ENCODE assay signal across 9 mouse cellular contexts in the genomic region with DNA sequence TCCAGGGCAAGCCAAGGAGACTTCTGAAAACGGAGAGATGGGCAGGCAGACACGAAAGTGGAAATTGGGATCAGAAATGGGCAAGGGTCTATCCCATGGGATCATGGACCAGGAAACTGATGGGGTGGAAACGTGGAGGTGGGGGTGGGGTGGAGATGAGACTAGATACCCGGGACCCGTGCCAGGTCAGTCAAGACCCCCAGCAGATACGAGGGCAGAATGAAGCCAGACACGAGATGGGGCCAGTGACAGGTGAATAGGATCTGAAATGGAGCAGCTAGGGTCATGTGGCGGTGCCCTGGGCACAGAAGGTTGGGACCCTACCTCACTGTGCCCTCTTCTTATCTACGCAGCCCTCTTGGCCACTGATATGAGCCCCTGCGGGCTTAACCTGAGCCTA. TPM values are rescaled to one million over a fixed set of nuclear protein-coding genes. Genes with fewer than 3 reads are reported as not detected.
DNase-seq lines count a peak whose midpoint lies in the region; ATAC-seq and TF ChIP-seq lines count a peak whose summit lies in the region.
"Had no signal": no experiment of that assay in that cellular context is flagged by ENCODE, and none has a peak within 500 bp of the region (broad histone marks: within the 10 kb centered on the region; RNA-seq: fewer than 3 reads in every experiment).

No protein-coding gene starts in this region.

- H3K9ac ChIP-seq in heart, embryonic 13.5 days: 0 out of 2 replicates have a peak overlapping the region, but pooled peaks have one; percentile 71
- H3K9ac ChIP-seq in hindbrain, embryonic 14.5 days: peak overlapping the region; percentile 49; the same call in 1 of the 2 replicates
- H3K9ac ChIP-seq in midbrain, embryonic 16.5 days (ENCODE audit: low read depth, low read length): no peak overlapping the region
- H3K9ac ChIP-seq in liver, postnatal 0 days (replicated peaks): no peak overlapping the region

- no peak overlapping the region for H3K4me3 ChIP-seq in heart, embryonic 13.5 days
- H3K4me3 ChIP-seq in embryonic facial prominence, embryonic 10.5 days: peak overlapping the region; percentile 55
- H3K4me3 ChIP-seq in hindbrain, embryonic 14.5 days (replicated peaks; ENCODE audit: low read length): no peak overlapping the region
- H3K4me3 ChIP-seq in midbrain, embryonic 16.5 days (ENCODE audit: low read depth, low read length): peak overlapping the region; percentile 29; the same call in 1 of the 2 replicates
- no peak overlapping the region for H3K4me3 ChIP-seq in liver, postnatal 0 days (ENCODE audit: low read depth, low read length)
- H3K4me3 ChIP-seq in left cerebral cortex, adult 2 months: no peak overlapping the region

- no peak overlapping the region for H3K27ac ChIP-seq in heart, embryonic 13.5 days (replicated peaks)
- no peak overlapping the region; the same call in 1 of the 2 replicates for H3K27ac ChIP-seq in embryonic facial prominence, embryonic 10.5 days (replicated peaks)
- H3K27ac ChIP-seq in hindbrain, embryonic 14.5 days: no peak overlapping the region
- H3K27ac ChIP-seq in midbrain, embryonic 16.5 days (ENCODE audit: low read length): peak overlapping the region; percentile 58; the same call in 1 of the 2 replicates
- H3K27ac ChIP-seq in liver, postnatal 0 days (ENCODE audit: low read depth): no peak overlapping the region
- no peak overlapping the region for H3K27ac ChIP-seq in left cerebral cortex, adult 2 months

- DNase-seq in heart, adult 9 months (ENCODE audit: low spot score in 2 of 2): no peak
- no peak for DNase-seq in embryonic facial prominence, embryonic 10.5 days (ENCODE audit: low spot score)
- no peak for DNase-seq in hindbrain, embryonic 14.5 days (ENCODE audit: low spot score)
- no peak for DNase-seq in liver, postnatal 0 days
- DNase-seq in left cerebral cortex, adult 2 months (ENCODE audit: extremely low spot score in 1 of 2, low spot score in 2 of 2): no peak
- DNase-seq in right cerebral cortex, postnatal 36 days (ENCODE audit: low spot score in 2 of 2): no peak

- no peak for ATAC-seq in heart, embryonic 13.5 days (ENCODE audit: extremely low read depth, insufficient number of reproducible peaks, low FRiP score, low TSS enrichment)
- ATAC-seq in hindbrain, embryonic 14.5 days (ENCODE audit: low FRiP score): no peak; the same call in 1 of the 2 replicates
- peak; percentile 11; the same call in 1 of the 2 replicates for ATAC-seq in midbrain, embryonic 16.5 days
- no peak for ATAC-seq in liver, postnatal 0 days

- peaks cover 47% of the 10 kb centered on the region for H3K4me1 ChIP-seq in heart, embryonic 13.5 days
- peaks cover 58% of the 10 kb centered on the region for H3K4me1 ChIP-seq in embryonic facial prominence, embryonic 10.5 days
- peaks cover 19% of the 10 kb centered on the region for H3K4me1 ChIP-seq in hindbrain, embryonic 14.5 days (replicated peaks; ENCODE audit: control insufficient read depth, insufficient read depth, low read length)
- H3K4me1 ChIP-seq in midbrain, embryonic 16.5 days (ENCODE audit: control insufficient read depth, insufficient read depth, low read length): peaks cover 12% of the 10 kb centered on the region
- H3K4me1 ChIP-seq in liver, postnatal 0 days (ENCODE audit: insufficient read depth): peaks cover 21% of the 10 kb centered on the region

- no peak for TF ChIP-seq EP300 in liver, postnatal 0 days (IDR thresholded peaks at IDR 0.05; ENCODE audit: low read depth)

- 75% methylated on average over 10 of the region's 10 CpGs for WGBS in heart, embryonic 13.5 days
- WGBS in embryonic facial prominence, embryonic 10.5 days: 81% methylated on average over 10 of the region's 10 CpGs
- WGBS in hindbrain, embryonic 14.5 days: 83% methylated on average over 9 of the region's 10 CpGs
- 81% methylated on average over 10 of the region's 10 CpGs for WGBS in midbrain, embryonic 16.5 days
- 72% methylated on average over 10 of the region's 10 CpGs for WGBS in liver, postnatal 0 days (ENCODE audit: insufficient replicate concordance)

- H3K9me3 ChIP-seq in heart, embryonic 13.5 days: no peaks in the 10 kb centered on the region
- H3K9me3 ChIP-seq in embryonic facial prominence, embryonic 10.5 days: no peaks in the 10 kb centered on the region
- no peaks in the 10 kb centered on the region for H3K9me3 ChIP-seq in hindbrain, embryonic 14.5 days (ENCODE audit: control insufficient read depth, low read length)
- H3K9me3 ChIP-seq in midbrain, embryonic 16.5 days (replicated peaks; ENCODE audit: control insufficient read depth, low read length, poor library complexity, severe bottlenecking): no peaks in the 10 kb centered on the region
- H3K9me3 ChIP-seq in liver, postnatal 0 days (ENCODE audit: low read length): no peaks in the 10 kb centered on the region
- H3K9me3 ChIP-seq: lung, embryonic 15.5 days had no signal

- peak overlapping the region; percentile 74 for H3K4me2 ChIP-seq in heart, embryonic 13.5 days
- H3K4me2 ChIP-seq in hindbrain, embryonic 14.5 days (replicated peaks): peak overlapping the region; percentile 51
- H3K4me2 ChIP-seq in midbrain, embryonic 16.5 days (ENCODE audit: low read length): peak overlapping the region; percentile 48
- H3K4me2 ChIP-seq in liver, postnatal 0 days (ENCODE audit: low read depth, low read length): no peak overlapping the region

- peaks cover 21% of the 10 kb centered on the region for H3K27me3 ChIP-seq in heart, embryonic 13.5 days (replicated peaks)
- peaks cover 30% of the 10 kb centered on the region for H3K27me3 ChIP-seq in embryonic facial prominence, embryonic 10.5 days (replicated peaks; ENCODE audit: low read depth, poor library complexity, severe bottlenecking)
- no peaks in the 10 kb centered on the region; the same call in 1 of the 2 replicates for H3K27me3 ChIP-seq in hindbrain, embryonic 14.5 days (ENCODE audit: control insufficient read depth, insufficient read depth, low read length)
- H3K27me3 ChIP-seq in midbrain, embryonic 16.5 days (ENCODE audit: control insufficient read depth, insufficient read depth, low read depth, low read length): no peaks in the 10 kb centered on the region
- H3K27me3 ChIP-seq in liver, postnatal 0 days (ENCODE audit: insufficient read depth, low read length): 0 out of 2 replicates have a peak, but pooled peaks cover 2% of the 10 kb centered on the region
- H3K27me3 ChIP-seq: lung, embryonic 15.5 days had no signal

- no peak for TF ChIP-seq CTCF in liver, postnatal 0 days (IDR thresholded peaks at IDR 0.05; ENCODE audit: low read depth)
- no peak for TF ChIP-seq CTCF in left cerebral cortex, adult 2 months (IDR thresholded peaks at IDR 0.05)

- intact Hi-C loops in left cerebral cortex, adult 2 months (cut with DNase I): no loop called here

- H3K36me3 ChIP-seq in heart, embryonic 13.5 days: peaks cover 55% of the 10 kb centered on the region
- H3K36me3 ChIP-seq in embryonic facial prominence, embryonic 10.5 days (replicated peaks): peaks cover 51% of the 10 kb centered on the region
- peaks cover 43% of the 10 kb centered on the region for H3K36me3 ChIP-seq in hindbrain, embryonic 14.5 days (replicated peaks; ENCODE audit: control insufficient read depth, insufficient read depth)
- peaks cover 11% of the 10 kb centered on the region; the same call in 1 of the 2 replicates for H3K36me3 ChIP-seq in midbrain, embryonic 16.5 days (ENCODE audit: control insufficient read depth, insufficient read depth, low read length)
- H3K36me3 ChIP-seq in liver, postnatal 0 days (replicated peaks; ENCODE audit: insufficient read depth, low read length): peaks cover 32% of the 10 kb centered on the region

RNA-seq across cellular contexts. Expression of gene Ptger1, which starts 1.0 kb away (rescaled TPM):
- 0.35 and 0.41 TPM in 2 replicates for polyA plus RNA-seq in heart, embryonic 13.5 days (2015; fragmentation: Nextera tagmentation; extraction: Ambion mirVana)
- 0.36 and 0.41 TPM in 2 replicates for polyA plus RNA-seq in embryonic facial prominence, embryonic 10.5 days (2016; fragmentation: Nextera tagmentation; extraction: Ambion mirVana)
- 1.8 and 1.9 TPM in 2 replicates for polyA plus RNA-seq in hindbrain, embryonic 14.5 days (2014; fragmentation: Nextera tagmentation; extraction: Ambion mirVana)
- polyA plus RNA-seq in midbrain, embryonic 16.5 days (2015; fragmentation: Nextera tagmentation; extraction: Ambion mirVana): 0.97 and 1.1 TPM in 2 replicates
- 0.12 and 0.16 TPM in 2 replicates for polyA plus RNA-seq in liver, postnatal 0 days (2015; fragmentation: Nextera tagmentation; extraction: Ambion mirVana)
- 1 to 10 TPM in 1 of 2 experiments, under 1 TPM in 1; 0.95 to 2.2 TPM for total RNA-seq in left cerebral cortex, adult 2 months (2021)

RNA-seq across cellular contexts. Expression of gene Gipc1, which starts 15.0 kb away (rescaled TPM):
- polyA plus RNA-seq in heart, embryonic 13.5 days (2015; fragmentation: Nextera tagmentation; extraction: Ambion mirVana): 155 and 164 TPM in 2 replicates
- 208 and 209 TPM in 2 replicates for polyA plus RNA-seq in embryonic facial prominence, embryonic 10.5 days (2016; fragmentation: Nextera tagmentation; extraction: Ambion mirVana)
- 102 and 119 TPM in 2 replicates for polyA plus RNA-seq in hindbrain, embryonic 14.5 days (2014; fragmentation: Nextera tagmentation; extraction: Ambion mirVana)
- polyA plus RNA-seq in midbrain, embryonic 16.5 days (2015; fragmentation: Nextera tagmentation; extraction: Ambion mirVana): 126 and 132 TPM in 2 replicates
- polyA plus RNA-seq in liver, postnatal 0 days (2015; fragmentation: Nextera tagmentation; extraction: Ambion mirVana): 44.4 and 46.1 TPM in 2 replicates
- total RNA-seq in left cerebral cortex, adult 2 months (2021): 10 to 100 TPM; 84.6 to 88.2 TPM

RNA-seq across cellular contexts. Expression of gene Pkn1, which starts 31.5 kb away (rescaled TPM):
- 19.5 and 20.0 TPM in 2 replicates for polyA plus RNA-seq in heart, embryonic 13.5 days (2015; fragmentation: Nextera tagmentation; extraction: Ambion mirVana)
- 30.3 and 30.9 TPM in 2 replicates for polyA plus RNA-seq in embryonic facial prominence, embryonic 10.5 days (2016; fragmentation: Nextera tagmentation; extraction: Ambion mirVana)
- 30.2 and 30.4 TPM in 2 replicates for polyA plus RNA-seq in hindbrain, embryonic 14.5 days (2014; fragmentation: Nextera tagmentation; extraction: Ambion mirVana)
- 27.4 and 28.7 TPM in 2 replicates for polyA plus RNA-seq in midbrain, embryonic 16.5 days (2015; fragmentation: Nextera tagmentation; extraction: Ambion mirVana)
- 8.5 TPM in 2 replicates for polyA plus RNA-seq in liver, postnatal 0 days (2015; fragmentation: Nextera tagmentation; extraction: Ambion mirVana)
- 10 to 100 TPM; 60.9 to 65.6 TPM for total RNA-seq in left cerebral cortex, adult 2 months (2021)

RNA-seq across cellular contexts. Expression of gene Ddx39, which starts 47.5 kb away (rescaled TPM):
- 133 and 152 TPM in 2 replicates for polyA plus RNA-seq in heart, embryonic 13.5 days (2015; fragmentation: Nextera tagmentation; extraction: Ambion mirVana)
- 286 and 311 TPM in 2 replicates for polyA plus RNA-seq in embryonic facial prominence, embryonic 10.5 days (2016; fragmentation: Nextera tagmentation; extraction: Ambion mirVana)
- polyA plus RNA-seq in hindbrain, embryonic 14.5 days (2014; fragmentation: Nextera tagmentation; extraction: Ambion mirVana): 85.6 and 87.4 TPM in 2 replicates
- polyA plus RNA-seq in midbrain, embryonic 16.5 days (2015; fragmentation: Nextera tagmentation; extraction: Ambion mirVana): 92.4 and 105 TPM in 2 replicates
- polyA plus RNA-seq in liver, postnatal 0 days (2015; fragmentation: Nextera tagmentation; extraction: Ambion mirVana): 68.5 and 80.9 TPM in 2 replicates
- 10 to 100 TPM; 19.9 to 20.2 TPM for total RNA-seq in left cerebral cortex, adult 2 months (2021)

RNA-seq across cellular contexts. Expression of gene Dnajb1, which starts 59.5 kb away (rescaled TPM):
- polyA plus RNA-seq in heart, embryonic 13.5 days (2015; fragmentation: Nextera tagmentation; extraction: Ambion mirVana): 41.4 and 47.4 TPM in 2 replicates
- 78.3 and 84.7 TPM in 2 replicates for polyA plus RNA-seq in embryonic facial prominence, embryonic 10.5 days (2016; fragmentation: Nextera tagmentation; extraction: Ambion mirVana)
- 45.8 and 47.8 TPM in 2 replicates for polyA plus RNA-seq in hindbrain, embryonic 14.5 days (2014; fragmentation: Nextera tagmentation; extraction: Ambion mirVana)
- polyA plus RNA-seq in midbrain, embryonic 16.5 days (2015; fragmentation: Nextera tagmentation; extraction: Ambion mirVana): 60.2 and 60.8 TPM in 2 replicates
- polyA plus RNA-seq in liver, postnatal 0 days (2015; fragmentation: Nextera tagmentation; extraction: Ambion mirVana): 29.4 and 31.6 TPM in 2 replicates
- total RNA-seq in left cerebral cortex, adult 2 months (2021): 10 to 100 TPM; 50.1 to 71.0 TPM

Comparison
In these comparisons a context has a peak if more than half of its experiments do, and no peak if none do; other contexts are left out.
1. H3K4me3 ChIP-seq: peak in embryonic facial prominence, embryonic 10.5 days (single experiment) and midbrain, embryonic 16.5 days (single experiment); none in heart, embryonic 13.5 days (single experiment), hindbrain, embryonic 14.5 days (single experiment), liver, postnatal 0 days (single experiment) and left cerebral cortex, adult 2 months (single experiment).
2. H3K9ac ChIP-seq: peak in heart, embryonic 13.5 days (single experiment) and hindbrain, embryonic 14.5 days (single experiment); none in midbrain, embryonic 16.5 days (single experiment) and liver, postnatal 0 days (single experiment).